Mouse (Mus musculus) CH12.LX (cell line): ENCODE results near the gene Grk5.

Experiments used
- CHD2 ChIP-seq: IDR thresholded peaks from 2 replicates; pipeline ENCODE4 v1.6.1; 2011; ENCODE audit warnings: low read length, improper control_type of control experiment
- CTCF ChIP-seq, 2 experiments: IDR thresholded peaks in 1 of 2; conservative IDR thresholded peaks in 1 of 2; 2 replicates each; pipeline ENCODE4 v1.5.1; 2011 to 2012; ENCODE audit warnings: low read depth in 2 of 2, low read length in 2 of 2, improper control_type of control experiment in 1 of 2, inconsistent platforms in 1 of 2, mild to moderate bottlenecking in 1 of 2, moderate library complexity in 1 of 2
- GABPA ChIP-seq: IDR thresholded peaks from 2 replicates; pipeline ENCODE4 v1.6.1; 2012; ENCODE audit warnings: low read depth, low read length, improper control_type of control experiment, inconsistent platforms; ENCODE audit not compliant: insufficient replicate concordance
- JUN ChIP-seq: IDR thresholded peaks from 2 replicates; pipeline ENCODE4 v1.6.1; 2011; ENCODE audit warnings: low read depth, mild to moderate bottlenecking, low read length, improper control_type of control experiment, moderate library complexity; ENCODE audit not compliant: insufficient read depth
- POLR2A ChIP-seq: IDR thresholded peaks from 2 replicates; pipeline ENCODE4 v1.6.1; 2011; ENCODE audit warnings: low read depth, mild to moderate bottlenecking, improper control_type of control experiment, low read length

GRCm38 (mm10) chr19:60994214-60994613 is 104.7 kb downstream of the Grk5 start:
- TF ChIP-seq JUN (no peak), CHD2 (no peak), CTCF (conservative IDR thresholded peaks at IDR 0.05 in 1 of 2, IDR thresholded peaks at IDR 0.05 in 1 of 2; ENCODE audit: low read depth in 2 of 2, low read length in 2 of 2) (no peak), POLR2A (no peak), GABPA (no peak)
